Mouse (Mus musculus): ENCODE results near the gene Apom.

GRCm38 (mm10) chr17:35146139-35146538, 14.3 kb upstream of the Apom start:
- TF ChIP-seq ZC3H11A (IDR thresholded peaks at IDR 0.05; ENCODE audit: borderline replicate concordance, low read depth, low read length) = no peak
- no peak for TF ChIP-seq HCFC1 (IDR thresholded peaks at IDR 0.05; ENCODE audit: borderline replicate concordance, insufficient read depth, low read length)

Measured in ES-E14 (cell line).